Mouse (Mus musculus) cerebral cortex, adult 2 months (tissue): ENCODE data around the gene Vps18.

ENCODE experiments used
- WGBS: fragments of 180-500 bp; shearing (Covaris S2); methylation state at CpG from one replicate; pipeline ENCODE4 v1.1.7; 2018; 5-methylcytosine and 5-hydroxymethylcytosine counted together

Gene Vps18

DNA sequence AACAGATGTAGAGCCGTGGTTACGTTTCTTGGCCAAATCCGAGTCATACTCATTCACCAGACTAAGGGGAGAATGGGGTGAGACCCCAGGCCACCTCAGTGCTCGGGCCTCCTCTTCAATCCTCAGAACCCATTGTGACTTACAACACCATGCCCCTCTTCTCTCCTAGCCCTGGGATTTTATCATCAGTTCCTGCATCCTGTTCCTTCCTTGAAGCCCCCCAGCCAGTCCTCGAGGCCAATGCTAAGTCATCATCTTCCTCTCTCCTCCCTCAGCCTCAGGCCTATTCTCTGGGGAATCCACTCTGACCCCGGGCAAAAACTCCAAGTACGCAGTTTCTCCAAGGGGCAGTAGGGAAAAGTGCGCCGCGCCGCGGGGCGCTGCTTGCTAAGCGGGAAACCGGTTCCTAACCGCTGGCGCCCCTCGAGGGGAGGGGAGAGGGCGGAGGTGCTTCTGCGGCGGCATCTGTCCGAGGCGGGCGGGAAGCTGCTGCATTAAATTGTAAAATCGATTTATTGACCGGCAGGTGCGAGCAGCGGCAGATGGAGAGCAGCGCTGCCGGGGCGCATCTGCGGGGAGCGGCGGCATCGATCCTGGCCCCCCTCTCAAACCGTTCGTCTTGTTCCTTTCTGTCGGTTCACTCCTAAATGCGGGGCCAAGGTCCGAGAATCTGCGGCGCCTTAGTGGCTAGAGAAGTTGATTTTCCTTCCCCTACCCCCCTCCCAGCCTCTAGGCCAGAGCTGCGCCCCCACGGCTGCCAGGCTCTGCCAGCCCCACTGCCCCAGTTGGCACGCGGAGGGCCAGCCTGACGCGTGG, 33.4 kb downstream of the Vps18 start:
- WGBS = 9% methylated on average over 48 of the region's 48 CpGs

DNA sequence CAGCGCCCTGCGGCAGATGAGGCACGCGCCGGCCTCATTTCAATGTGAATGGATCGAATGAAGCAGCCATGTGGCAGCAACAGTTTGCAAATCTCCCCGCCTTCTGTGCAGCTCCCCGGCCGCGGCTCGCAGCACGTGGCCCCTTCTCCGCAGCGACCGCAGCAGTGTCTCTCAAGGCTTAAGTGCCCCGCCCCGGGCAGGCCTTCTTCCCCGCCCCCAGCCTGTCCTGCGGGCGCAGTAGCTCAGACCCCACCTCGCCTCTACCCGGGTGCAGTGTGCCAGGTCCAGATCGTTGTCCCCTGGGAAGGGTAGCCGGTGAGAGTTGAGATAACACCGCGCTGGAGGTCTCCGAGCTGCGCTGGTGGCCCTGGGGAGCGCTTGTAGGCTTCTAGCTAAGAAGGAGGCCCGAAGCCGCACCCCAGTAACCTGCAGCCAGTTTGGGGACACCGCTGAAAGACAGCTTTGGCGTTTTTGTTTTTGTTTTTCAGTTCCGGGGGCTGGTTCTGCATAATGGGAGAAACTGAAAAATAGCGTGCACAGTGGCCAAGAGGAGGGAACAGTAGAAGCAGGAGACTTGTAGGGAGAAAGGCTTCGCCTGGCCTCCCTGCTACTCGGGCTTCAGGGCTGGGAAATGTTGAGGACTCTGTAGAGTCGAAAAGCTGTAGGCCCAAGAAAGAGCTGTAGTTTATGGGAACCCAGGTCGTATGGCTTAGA, 34.2 kb downstream of the Vps18 start:
- WGBS = 23% methylated on average over 39 of the region's 39 CpGs

- WGBS = 24% methylated on average over 32 of the region's 32 CpGs
Measured at GRCm38 (mm10) chr2:119323866-119324575, 35.5 kb downstream of the Vps18 start.

- WGBS = 2% methylated on average over 32 of the region's 32 CpGs
Measured at GRCm38 (mm10) chr2:119324576-119325318, 36.2 kb downstream of the Vps18 start.

DNA sequence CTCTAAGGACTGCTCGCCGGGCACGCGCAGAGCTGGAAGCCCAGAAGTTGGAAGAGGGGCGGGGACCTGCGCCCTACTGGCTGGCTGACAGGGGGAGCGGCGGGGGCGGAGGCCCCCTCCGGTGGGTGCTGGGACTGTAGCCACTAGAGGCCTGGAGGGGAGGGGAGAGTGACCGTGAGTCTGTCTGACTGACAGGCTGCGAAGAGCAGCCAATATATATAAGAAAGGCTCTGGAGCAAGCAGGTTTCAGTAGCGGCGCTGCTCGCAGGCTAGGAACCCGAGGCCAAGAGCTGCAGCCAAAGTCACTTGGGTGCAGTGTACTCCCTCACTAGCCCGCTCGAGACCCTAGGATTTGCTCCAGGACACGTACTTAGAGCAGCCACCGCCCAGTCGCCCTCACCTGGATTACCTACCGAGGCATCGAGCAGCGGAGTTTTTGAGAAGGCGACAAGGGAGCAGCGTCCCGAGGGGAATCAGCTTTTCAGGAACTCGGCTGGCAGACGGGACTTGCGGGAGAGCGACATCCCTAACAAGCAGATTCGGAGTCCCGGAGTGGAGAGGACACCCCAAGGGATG, 37.1 kb downstream of the Vps18 start, which contains the start of gene Dll4:
Gene Dll4 (plus strand): TSS at position 217 of the 576 bp plus-strand sequence.
- WGBS = 1% methylated on average over 33 of the region's 33 CpGs

- WGBS = 1% methylated on average over 60 of the region's 61 CpGs
Measured at GRCm38 (mm10) chr2:119326161-119327101, 37.9 kb downstream of the Vps18 start.

- 1% methylated on average over 30 of the region's 30 CpGs for WGBS
Measured at GRCm38 (mm10) chr2:119327102-119327480, 38.6 kb downstream of the Vps18 start.

DNA sequence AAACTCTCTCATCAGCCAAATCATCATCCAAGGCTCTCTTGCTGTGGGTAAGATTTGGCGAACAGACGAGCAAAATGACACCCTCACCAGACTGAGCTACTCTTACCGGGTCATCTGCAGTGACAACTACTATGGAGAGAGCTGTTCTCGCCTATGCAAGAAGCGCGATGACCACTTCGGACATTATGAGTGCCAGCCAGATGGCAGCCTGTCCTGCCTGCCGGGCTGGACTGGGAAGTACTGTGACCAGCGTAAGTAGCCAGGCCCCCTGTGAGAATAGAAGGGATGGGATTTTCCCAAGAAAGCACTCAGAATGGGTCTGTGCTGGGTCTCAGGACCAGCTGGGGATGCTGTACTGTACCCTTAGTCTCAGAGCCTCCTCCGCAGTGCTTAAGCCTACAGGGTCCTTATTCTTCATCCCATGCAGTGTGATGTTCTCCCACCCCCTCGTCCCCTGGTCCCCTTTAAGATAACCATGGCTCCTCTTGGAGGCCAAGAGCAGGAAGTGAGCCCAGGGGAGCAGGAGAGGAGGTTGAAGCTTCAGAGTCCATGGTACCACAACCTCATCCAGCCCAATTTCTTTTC, 39.5 kb downstream of the Vps18 start:
- 60% methylated on average over 11 of the region's 11 CpGs for WGBS

GRCm38 (mm10) chr2:119328546-119328945, 40.0 kb downstream of the Vps18 start:
- 75% methylated on average over 5 of the region's 5 CpGs for WGBS

DNA sequence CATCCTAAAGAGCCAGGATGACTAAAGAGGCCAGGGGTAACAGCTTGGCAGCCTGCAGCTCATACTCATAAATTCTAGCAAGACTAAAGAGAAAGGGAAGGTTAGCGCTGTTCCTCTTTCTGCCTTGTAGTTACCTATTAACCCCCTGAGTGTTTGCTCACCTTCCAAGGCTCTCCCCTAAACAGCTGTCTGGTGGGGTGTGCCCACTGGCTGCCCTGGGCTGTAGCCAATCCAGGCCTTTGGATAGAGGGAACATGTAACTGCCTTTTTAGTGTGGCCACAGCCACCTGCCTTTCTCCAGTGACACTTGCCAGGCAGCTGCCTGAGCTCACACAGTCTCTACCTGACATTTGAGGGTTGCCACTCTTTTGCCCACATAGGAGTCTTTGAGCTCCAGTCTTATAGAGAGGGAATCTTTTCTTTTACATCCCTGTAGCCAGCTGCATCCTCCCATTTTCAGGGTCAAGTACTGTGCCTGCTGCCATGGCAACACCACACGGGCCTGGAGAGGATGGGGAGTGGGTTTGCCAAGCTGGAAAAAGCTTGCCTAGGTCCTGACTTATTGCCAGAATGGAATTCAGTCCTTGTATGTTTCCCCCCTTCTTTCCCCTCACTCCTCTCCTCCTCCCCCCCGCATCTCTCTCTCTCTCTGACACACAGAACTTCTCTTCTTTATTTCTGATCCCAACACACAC, 40.7 kb downstream of the Vps18 start:
- WGBS = 78% methylated on average over 3 of the region's 3 CpGs

DNA sequence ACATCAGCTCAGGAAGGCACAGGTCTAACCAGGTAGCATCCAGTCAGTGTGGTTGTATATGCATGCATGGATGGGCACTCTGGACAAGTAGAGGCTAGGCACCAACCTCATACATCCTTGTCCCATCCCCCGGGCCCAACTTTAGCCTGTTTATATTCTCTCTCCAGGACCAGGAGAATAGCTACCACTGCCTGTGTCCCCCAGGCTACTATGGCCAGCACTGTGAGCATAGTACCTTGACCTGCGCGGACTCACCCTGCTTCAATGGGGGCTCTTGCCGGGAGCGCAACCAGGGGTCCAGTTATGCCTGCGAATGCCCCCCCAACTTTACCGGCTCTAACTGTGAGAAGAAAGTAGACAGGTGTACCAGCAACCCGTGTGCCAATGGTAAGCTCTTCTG, 42.3 kb downstream of the Vps18 start:
- WGBS = 93% methylated on average over 8 of the region's 8 CpGs

DNA sequence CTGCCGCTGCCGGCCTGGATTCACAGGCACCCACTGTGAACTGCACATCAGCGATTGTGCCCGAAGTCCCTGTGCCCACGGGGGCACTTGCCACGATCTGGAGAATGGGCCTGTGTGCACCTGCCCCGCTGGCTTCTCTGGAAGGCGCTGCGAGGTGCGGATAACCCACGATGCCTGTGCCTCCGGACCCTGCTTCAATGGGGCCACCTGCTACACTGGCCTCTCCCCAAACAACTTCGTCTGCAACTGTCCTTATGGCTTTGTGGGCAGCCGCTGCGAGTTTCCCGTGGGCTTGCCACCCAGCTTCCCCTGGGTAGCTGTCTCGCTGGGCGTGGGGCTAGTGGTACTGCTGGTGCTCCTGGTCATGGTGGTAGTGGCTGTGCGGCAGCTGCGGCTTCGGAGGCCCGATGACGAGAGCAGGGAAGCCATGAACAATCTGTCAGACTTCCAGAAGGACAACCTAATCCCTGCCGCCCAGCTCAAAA, 43.7 kb downstream of the Vps18 start:
- 82% methylated on average over 24 of the region's 24 CpGs for WGBS

GRCm38 (mm10) chr2:119334135-119334534, 45.6 kb downstream of the Vps18 start:
- WGBS = 80% methylated on average over 1 of the region's 1 CpGs

DNA sequence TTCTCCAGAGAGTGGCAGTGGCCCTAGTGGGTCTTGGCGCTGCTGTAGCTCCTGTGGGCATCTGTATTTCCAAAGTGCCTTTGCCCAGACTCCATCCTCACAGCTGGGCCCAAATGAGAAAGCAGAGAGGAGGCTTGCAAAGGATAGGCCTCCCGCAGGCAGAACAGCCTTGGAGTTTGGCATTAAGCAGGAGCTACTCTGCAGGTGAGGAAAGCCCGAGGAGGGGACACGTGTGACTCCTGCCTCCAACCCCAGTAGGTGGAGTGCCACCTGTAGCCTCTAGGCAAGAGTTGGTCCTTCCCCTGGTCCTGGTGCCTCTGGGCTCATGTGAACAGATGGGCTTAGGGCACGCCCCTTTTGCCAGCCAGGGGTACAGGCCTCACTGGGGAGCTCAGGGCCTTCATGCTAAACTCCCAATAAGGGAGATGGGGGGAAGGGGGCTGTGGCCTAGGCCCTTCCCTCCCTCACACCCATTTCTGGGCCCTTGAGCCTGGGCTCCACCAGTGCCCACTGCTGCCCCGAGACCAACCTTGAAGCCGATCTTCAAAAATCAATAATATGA, 46.5 kb downstream of the Vps18 start:
- 91% methylated on average over 7 of the region's 7 CpGs for WGBS

GRCm38 (mm10) chr2:119335535-119335934, 47.0 kb downstream of the Vps18 start:
- 85% methylated on average over 1 of the region's 1 CpGs for WGBS

GRCm38 (mm10) chr2:119336002-119336401, 47.5 kb downstream of the Vps18 start:
- 86% methylated on average over 2 of the region's 2 CpGs for WGBS

GRCm38 (mm10) chr2:119336470-119336869, 47.9 kb downstream of the Vps18 start:
- 63% methylated on average over 10 of the region's 10 CpGs for WGBS

DNA sequence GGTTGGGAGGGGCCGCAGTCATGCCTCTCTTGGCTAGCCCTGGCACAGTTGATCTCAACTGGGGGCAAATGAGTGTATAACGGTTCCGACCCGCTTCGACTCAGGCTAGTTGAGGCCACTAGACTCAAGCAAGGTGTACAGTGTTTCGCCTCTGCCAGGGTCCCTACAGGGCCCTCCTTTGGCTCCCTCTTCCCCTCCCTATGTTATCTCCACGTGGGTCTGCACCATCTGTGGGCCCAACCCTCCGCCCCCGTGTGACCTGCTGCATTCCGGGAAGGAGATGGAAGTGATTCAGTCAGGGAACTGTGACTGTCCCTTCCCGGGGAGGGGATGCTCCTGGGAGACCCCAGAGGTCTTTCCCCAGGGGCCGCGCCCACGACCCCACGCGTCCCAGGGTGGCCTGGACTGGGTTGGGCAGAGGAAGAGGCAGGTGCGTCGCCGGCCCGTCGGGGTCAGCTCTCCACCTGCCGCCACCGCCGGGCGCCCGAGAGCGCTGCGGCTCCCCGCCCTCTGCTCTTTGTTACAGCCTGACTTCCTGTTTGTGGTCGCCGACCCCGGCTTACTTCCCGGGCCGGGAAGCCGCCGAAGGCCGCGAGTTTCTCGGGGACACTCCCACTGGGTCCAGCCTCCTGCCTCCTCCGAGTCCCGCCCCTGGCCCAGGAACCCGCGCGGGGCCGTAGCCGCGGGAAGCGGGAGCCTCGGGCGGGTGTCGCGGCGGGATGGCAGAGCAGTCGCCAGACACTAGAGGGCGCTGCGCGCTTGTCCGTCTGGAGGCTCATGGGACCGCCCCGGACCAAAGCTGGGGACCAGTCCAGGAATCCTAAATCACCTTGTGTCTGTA, 49.1 kb downstream of the Vps18 start:
- WGBS = 8% methylated on average over 60 of the region's 60 CpGs
